Mouse (Mus musculus) bone marrow, adult 2 months (tissue): ENCODE measurements around the gene Cby3.

ENCODE experiments used
- CTCF ChIP-seq: fragments of 200-500 bp; IDR thresholded peaks from 2 replicates; pipeline ENCODE4 v1.5.1; 2011; ENCODE audit warnings: low read length, control low read depth; ENCODE audit not compliant: control insufficient read depth, insufficient read depth
- POLR2A ChIP-seq: fragments of 200-500 bp; IDR thresholded peaks from 2 replicates; pipeline ENCODE4 v1.6.1; 2011; ENCODE audit warnings: low read depth, mild to moderate bottlenecking, control low read depth, low read length, borderline replicate concordance; ENCODE audit not compliant: control insufficient read depth

- TF ChIP-seq CTCF (no peak), POLR2A (peak; percentile 96)
These were observed 22.9 kb downstream of the Cby3 start, which contains the start of gene Hnrnph1 for GRCm38 (mm10) chr11:50376911-50377891.
